Mouse (Mus musculus) lung, embryonic 14.5 days (tissue): Measurements from ENCODE around the gene Agap2. TPM values are rescaled to one million over a fixed set of nuclear protein-coding genes. Genes with fewer than 3 reads are reported as not detected.
"Not testable (repeated sequence)": the region's sequence is repeated elsewhere in the genome, so short reads cannot be mapped to it uniquely, and the experiment has no call there.

Experiments used
- ATAC-seq: fragments of 200-750 bp; cut with Nextera tagmentation; 2 replicates; pipeline ENCODE4 v1.8.0; 2017; ENCODE audit warnings: mild to moderate bottlenecking, moderate TSS enrichment, moderate library complexity; ENCODE audit not compliant: insufficient read depth
- DNase-seq: peaks from one replicate; pipeline ENCODE4 v3.0.0-alpha.2; 2015
- H3K27ac ChIP-seq: fragments of 300-500 bp; sonication (generic); 2 replicates; pipeline ENCODE4 v1.5.1; 2014; ENCODE audit warnings: low read depth, mild to moderate bottlenecking, moderate library complexity
- H3K27me3 ChIP-seq: fragments of 300-500 bp; sonication (generic); 2 replicates; pipeline ENCODE4 v1.6.1; 2014; ENCODE audit warnings: low read length, control low read depth; ENCODE audit not compliant: insufficient read depth
- H3K36me3 ChIP-seq: fragments of 300-500 bp; sonication (generic); 2 replicates; pipeline ENCODE4 v1.6.1; 2014; ENCODE audit warnings: control low read depth; ENCODE audit not compliant: insufficient read depth
- H3K4me1 ChIP-seq: fragments of 300-500 bp; sonication (generic); 2 replicates; pipeline ENCODE4 v1.6.1; 2014; ENCODE audit warnings: antibody characterized with exemption, control low read depth; ENCODE audit not compliant: insufficient read depth
- H3K4me2 ChIP-seq: fragments of 300-500 bp; sonication (generic); 2 replicates; pipeline ENCODE4 v1.6.1; 2014; ENCODE audit warnings: mild to moderate bottlenecking
- H3K4me3 ChIP-seq: fragments of 300-500 bp; sonication (generic); 2 replicates; pipeline ENCODE4 v1.5.1; 2014; ENCODE audit warnings: low read depth, low read length
- H3K9ac ChIP-seq: fragments of 300-500 bp; sonication (generic); 2 replicates; pipeline ENCODE4 v1.6.1; 2014
- H3K9me3 ChIP-seq: fragments of 300-500 bp; sonication (generic); 2 replicates; pipeline ENCODE4 v1.6.1; 2016; ENCODE audit warnings: low read depth, low read length, control low read depth
- CTCF ChIP-seq: IDR thresholded peaks from 2 replicates; pipeline ENCODE4 v1.5.1; 2016; ENCODE audit warnings: antibody characterized with exemption, low read depth
- WGBS: fragments of 180-500 bp; shearing (Covaris S2); extraction: QIAGEN DNeasy Blood & Tissue Kit; methylation state at CpG from one replicate; pipeline ENCODE4 v1.1.7; 2014; 5-methylcytosine and 5-hydroxymethylcytosine counted together
- polyA plus RNA-seq: library from polyadenylated mRNA; unstranded; fragments of >200 nt; fragmentation: Nextera tagmentation; extraction: Ambion mirVana; gene quantifications from 2 replicates; pipeline ENCODE4 v1.2.1, GENCODE M21; 2014

Agap2 gene
- polyA plus RNA-seq, 1 experiment from 2014 or later: 0.07 TPM

GRCm38 (mm10) chr10:127059174-127059967 lies 15.7 kb upstream of the Agap2 start:
- Histone ChIP-seq H3K4me1 (0 out of 2 replicates have a peak, but pooled peaks cover 8% of the 10 kb centered on the region), H3K9me3 (no peaks in the 10 kb centered on the region), H3K9ac (peak overlapping the region; percentile 72), H3K4me3 (peak overlapping the region; percentile 70), H3K36me3 (0 out of 2 replicates have a peak, but pooled peaks cover 16% of the 10 kb centered on the region), H3K27ac (peak overlapping the region; percentile 46; the same call in 1 of the 2 replicates), H3K27me3 (peaks cover 30% of the 10 kb centered on the region), H3K4me2 (peak overlapping the region; percentile 95)
- WGBS: under 1% methylated on average over 60 of the region's 92 CpGs
- TF ChIP-seq CTCF: no peak
- DNase-seq (no peak), ATAC-seq (no peak)

- ATAC-seq (peak; percentile 16; the same call in 1 of the 2 replicates), DNase-seq (peak; percentile 80)
- peak within 1 kb of the TSS; percentile 95 for H3K4me2 ChIP-seq
- H3K4me1 ChIP-seq: peaks cover 12% of the 10 kb centered on the region; the same call in 1 of the 2 replicates
- H3K36me3 ChIP-seq: peaks cover 18% of the 10 kb centered on the region
- no peaks in the 10 kb centered on the region for H3K9me3 ChIP-seq
- peak within 1 kb of the TSS; percentile 70 for H3K4me3 ChIP-seq
- peak within 1 kb of the TSS; percentile 72 for H3K9ac ChIP-seq
- H3K27ac ChIP-seq: peak within 1 kb of the TSS; percentile 46; the same call in 1 of the 2 replicates
- H3K27me3 ChIP-seq: peaks cover 30% of the 10 kb centered on the region
- TF ChIP-seq CTCF: no peak
- WGBS: under 1% methylated on average over 61 of the region's 72 CpGs
Measured at GRCm38 (mm10) chr10:127059968-127060916, 14.8 kb upstream of the Agap2 start, which contains the start of gene March9. Gene March9 (minus strand): TSS chr10:127060184.

GRCm38 (mm10) chr10:127061085-127061484 lies 14.0 kb upstream of the Agap2 start:
- no peak overlapping the region for H3K27ac ChIP-seq
- DNase-seq (no peak), ATAC-seq (no peak)
- peaks cover 30% of the 10 kb centered on the region for H3K27me3 ChIP-seq
- 47% methylated on average over 5 of the region's 5 CpGs for WGBS
- H3K4me1 ChIP-seq: peaks cover 12% of the 10 kb centered on the region; the same call in 1 of the 2 replicates
- no peak overlapping the region for H3K9ac ChIP-seq
- H3K9me3 ChIP-seq: no peaks in the 10 kb centered on the region
- H3K36me3 ChIP-seq: peaks cover 22% of the 10 kb centered on the region
- no peak overlapping the region for H3K4me3 ChIP-seq
- TF ChIP-seq CTCF: no peak
- H3K4me2 ChIP-seq: peak overlapping the region; percentile 95

GRCm38 (mm10) chr10:127061513-127061912 lies 13.6 kb upstream of the Agap2 start:
- peaks cover 30% of the 10 kb centered on the region for H3K27me3 ChIP-seq
- no peak for TF ChIP-seq CTCF
- 76% methylated on average over 2 of the region's 2 CpGs for WGBS

GRCm38 (mm10) chr10:127062101-127062500 lies 13.0 kb upstream of the Agap2 start:
- not testable (repeated sequence) for H3K4me2 ChIP-seq, DNase-seq, H3K9me3 ChIP-seq, ATAC-seq, H3K9ac ChIP-seq, H3K4me3 ChIP-seq, H3K27ac ChIP-seq
- peaks cover 12% of the 10 kb centered on the region; the same call in 1 of the 2 replicates for H3K4me1 ChIP-seq
- WGBS: 75% methylated on average over 4 of the region's 4 CpGs
- H3K36me3 ChIP-seq: peaks cover 27% of the 10 kb centered on the region
- peaks cover 30% of the 10 kb centered on the region for H3K27me3 ChIP-seq

More at GRCm38 (mm10) chr10:127061513-127061912, 13.6 kb upstream of the Agap2 start:
- ATAC-seq (no peak), DNase-seq (no peak)
- Histone ChIP-seq H3K4me2 (no peak overlapping the region), H3K4me3 (no peak overlapping the region), H3K27ac (no peak overlapping the region), H3K4me1 (peaks cover 12% of the 10 kb centered on the region; the same call in 1 of the 2 replicates), H3K9ac (no peak overlapping the region), H3K36me3 (peaks cover 23% of the 10 kb centered on the region), H3K9me3 (no peaks in the 10 kb centered on the region)

GRCm38 (mm10) chr10:127062503-127062902 lies 12.6 kb upstream of the Agap2 start:
- Histone ChIP-seq H3K36me3 (peaks cover 31% of the 10 kb centered on the region), H3K27me3 (peaks cover 30% of the 10 kb centered on the region), H3K9ac (no peak overlapping the region), H3K4me3 (no peak overlapping the region), H3K9me3 (no peaks in the 10 kb centered on the region), H3K4me1 (peaks cover 12% of the 10 kb centered on the region; the same call in 1 of the 2 replicates), H3K4me2 (peak overlapping the region; percentile 70), H3K27ac (no peak overlapping the region)
- DNase-seq: no peak
- no peak for ATAC-seq
- 67% methylated on average over 5 of the region's 5 CpGs for WGBS
- no peak for TF ChIP-seq CTCF
